Mouse (Mus musculus) neural tube, embryonic 10.5 days (tissue): ENCODE measurements at regions not wholly inside any gene's neighbourhood (a gene's known extent, or its start where the extent isn't known, plus 50 kb on each side); places are given as distances from the start of the nearest gene placed in this dataset.

Experiments used
- DNase-seq: peaks from one replicate; pipeline ENCODE4 v3.0.0-alpha.2; 2017; ENCODE audit warnings: low spot score; ENCODE audit errors: extremely low spot score

GRCm38 (mm10) chr3:136444598-136444997, 118.7 kb upstream of the Bank1 start:
- no peak for DNase-seq

GRCm38 (mm10) chr3:136442099-136442498, 116.2 kb upstream of the Bank1 start:
- no peak for DNase-seq

- no peak for DNase-seq
These were observed 114.2 kb upstream of the Bank1 start for GRCm38 (mm10) chr3:136439907-136440645.

GRCm38 (mm10) chr3:136439350-136439749, 113.5 kb upstream of the Bank1 start:
- no peak for DNase-seq

GRCm38 (mm10) chr3:136434407-136434806, 108.5 kb upstream of the Bank1 start:
- no peak for DNase-seq

GRCm38 (mm10) chr3:136432072-136432471, 106.2 kb upstream of the Bank1 start:
- no peak for DNase-seq

GRCm38 (mm10) chr3:136427427-136427826, 101.6 kb upstream of the Bank1 start:
- DNase-seq, result no peak

GRCm38 (mm10) chr3:136426539-136427194, 100.8 kb upstream of the Bank1 start:
- DNase-seq, result no peak

GRCm38 (mm10) chr3:136421969-136422614, 96.2 kb upstream of the Bank1 start:
- no peak for DNase-seq

- DNase-seq, result no peak
These were observed 79.7 kb upstream of the Bank1 start for GRCm38 (mm10) chr3:136405606-136406005.

- DNase-seq, result no peak
These were observed 57.4 kb upstream of the Bank1 start for GRCm38 (mm10) chr3:136383282-136383681.

- DNase-seq, result no peak
These were observed 54.8 kb upstream of the Bank1 start for GRCm38 (mm10) chr3:136380644-136381043.

- no peak for DNase-seq
These were observed 54.0 kb upstream of the Bank1 start for GRCm38 (mm10) chr3:136379741-136380398.

- no peak for DNase-seq
These were observed 51.0 kb upstream of the Bank1 start for GRCm38 (mm10) chr3:136376893-136377292.
